In the genomic region with DNA sequence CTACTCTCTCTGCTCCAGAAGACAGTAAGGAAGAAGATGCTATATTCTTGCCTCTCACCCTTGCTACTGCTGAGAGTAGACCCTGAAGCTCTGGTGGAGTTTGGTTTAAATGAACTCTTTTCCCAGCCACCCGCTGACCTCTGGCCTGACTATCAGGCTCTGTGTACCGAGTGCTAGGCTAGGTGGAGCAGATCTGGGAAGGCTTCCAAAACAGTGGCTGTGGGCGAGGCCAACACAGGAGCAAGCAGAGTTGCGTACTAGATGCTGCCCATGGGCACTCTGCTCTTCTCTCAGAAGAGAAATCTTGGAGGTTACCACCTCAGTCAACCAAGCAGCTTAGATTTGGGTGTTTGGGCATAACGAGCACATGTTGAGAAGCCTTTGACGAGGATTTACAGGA, we compare ENCODE assay signal across 18 mouse cellular contexts. TPM values are rescaled to one million over a fixed set of nuclear protein-coding genes. Genes with fewer than 3 reads are reported as not detected.
DNase-seq lines count a peak whose midpoint lies in the region; ATAC-seq lines count a peak whose summit lies in the region.
"Had no signal": no experiment of that assay in that cellular context is flagged by ENCODE, and none has a peak within 500 bp of the region (broad histone marks: within the 10 kb centered on the region; RNA-seq: fewer than 3 reads in every experiment).

No protein-coding gene starts in this region.

- H3K4me3 ChIP-seq in hindbrain, embryonic 16.5 days (ENCODE audit: low read length) = no peak overlapping the region
- H3K4me3 ChIP-seq: embryonic facial prominence, embryonic 13.5 days; forebrain, embryonic 10.5 days; hindbrain, embryonic 10.5 days; limb, embryonic 12.5 days; neural tube, embryonic 13.5 days had no signal

- ATAC-seq in megakaryocyte-erythroid progenitor cell, adult 5-6 weeks (replicated peaks; ENCODE audit: low FRiP score, low TSS enrichment, poor library complexity, severe bottlenecking) = peak; percentile 74
- ATAC-seq in hindbrain, embryonic 16.5 days = no peak

- no peaks in the 10 kb centered on the region for H3K4me1 ChIP-seq in hindbrain, embryonic 16.5 days (ENCODE audit: control insufficient read depth, insufficient read depth, low read depth, low read length)
- H3K4me1 ChIP-seq: hindbrain, embryonic 10.5 days had no signal

- WGBS in hindbrain, embryonic 16.5 days = 84% methylated on average over 6 of the region's 6 CpGs

- no peak overlapping the region for H3K4me2 ChIP-seq in hindbrain, embryonic 16.5 days (ENCODE audit: low read length)
- H3K4me2 ChIP-seq: embryonic facial prominence, embryonic 13.5 days; limb, embryonic 12.5 days; neural tube, embryonic 13.5 days had no signal

- DNase-seq in adrenal gland, adult 2 months = peak; percentile 44
- DNase-seq in adrenal gland, adult 8-10 months = no peak
- DNase-seq in kidney, adult 8-10 months = peak; percentile 51 to 73
- DNase-seq in kidney, postnatal 4 days = no peak
- DNase-seq in kidney, postnatal 25 days = peak; percentile 70 to 82
- DNase-seq in layer of hippocampus, postnatal 14 days (ENCODE audit: low spot score in 2 of 2) = no peak
- DNase-seq: cerebellum, adult 11-12 months; gastrocnemius, postnatal 25 days; right cerebral cortex, postnatal 4 days; thymus, postnatal 25 days had no signal

- no peaks in the 10 kb centered on the region for H3K9me3 ChIP-seq in hindbrain, embryonic 16.5 days (ENCODE audit: control insufficient read depth, low read length)
- H3K9me3 ChIP-seq: embryonic facial prominence, embryonic 13.5 days; forebrain, embryonic 10.5 days; hindbrain, embryonic 10.5 days; limb, embryonic 12.5 days; neural tube, embryonic 13.5 days had no signal

- H3K27ac ChIP-seq in hindbrain, embryonic 16.5 days (ENCODE audit: low read depth, low read length) = no peak overlapping the region
- H3K27ac ChIP-seq: embryonic facial prominence, embryonic 13.5 days; forebrain, embryonic 10.5 days; hindbrain, embryonic 10.5 days; kidney, postnatal 0 days; limb, embryonic 12.5 days; neural tube, embryonic 13.5 days had no signal

- no peaks in the 10 kb centered on the region for H3K36me3 ChIP-seq in hindbrain, embryonic 16.5 days (ENCODE audit: control insufficient read depth, insufficient read depth, low read length)
- H3K36me3 ChIP-seq: embryonic facial prominence, embryonic 13.5 days; forebrain, embryonic 10.5 days; hindbrain, embryonic 10.5 days; limb, embryonic 12.5 days; neural tube, embryonic 13.5 days had no signal

- H3K27me3 ChIP-seq in hindbrain, embryonic 16.5 days (replicated peaks; ENCODE audit: control insufficient read depth, insufficient read depth, low read length) = no peaks in the 10 kb centered on the region
- H3K27me3 ChIP-seq: embryonic facial prominence, embryonic 13.5 days; limb, embryonic 12.5 days; neural tube, embryonic 13.5 days had no signal

- H3K9ac ChIP-seq in hindbrain, embryonic 16.5 days (ENCODE audit: low read depth, low read length) = no peak overlapping the region
- H3K9ac ChIP-seq: embryonic facial prominence, embryonic 13.5 days; limb, embryonic 12.5 days; neural tube, embryonic 13.5 days had no signal

RNA-seq across cellular contexts. Expression of gene Papss2, which starts 22.3 kb away (rescaled TPM):
- 10 to 100 TPM; 11.1 to 20.8 TPM for total RNA-seq in adrenal gland, adult 2 months (2021)
- 0.91 and 1.1 TPM in 2 replicates for polyA plus RNA-seq in adrenal gland, adult 2 months (2012; rRNA removed)
- total RNA-seq in adrenal gland, adult 8-10 months (2022) = 10 to 100 TPM; 13.5 to 18.9 (median 15.5) TPM
- total RNA-seq in megakaryocyte-erythroid progenitor cell, adult 5-6 weeks (2014; fragmentation: Nextera tagmentation) = 0.82 and 0.96 TPM in 2 replicates
- 0.38 and 0.61 TPM in 2 replicates for total RNA-seq in megakaryocyte-erythroid progenitor cell, adult 5-6 weeks (2017)
- 1 to 10 TPM; 7.3 to 8.4 TPM for total RNA-seq in layer of hippocampus, postnatal 14 days (2021)
- polyA plus RNA-seq in hindbrain, embryonic 16.5 days (2015; fragmentation: Nextera tagmentation; extraction: Ambion mirVana) = 1.7 and 2.3 TPM in 2 replicates

Comparison
In these comparisons a context has a peak if more than half of its experiments do, and no peak if none do; other contexts are left out.
1. DNase-seq: peak in adrenal gland, adult 2 months (single experiment), kidney, adult 8-10 months (2 of 2) and kidney, postnatal 25 days (2 of 2); none in adrenal gland, adult 8-10 months (single experiment), kidney, postnatal 4 days (0 of 2) and layer of hippocampus, postnatal 14 days (0 of 2).
2. RNA of gene Papss2, which starts 22.3 kb away (total RNA-seq): 11.1 to 20.8 TPM in adrenal gland, adult 2 months, 13.5 to 18.9 TPM in adrenal gland, adult 8-10 months and 7.3 to 8.4 TPM in layer of hippocampus, postnatal 14 days; 0.38 to 0.96 TPM in megakaryocyte-erythroid progenitor cell, adult 5-6 weeks; every median in the first group is over 4 times any median in the second.